8 mouse cellular contexts compared by ENCODE assay signal in genomic region chr7:125471991-125472741, GRCm38 (mm10). TPM values are rescaled to one million over a fixed set of nuclear protein-coding genes. Genes with fewer than 3 reads are reported as not detected.
DNase-seq lines count a peak whose midpoint lies in the region; ATAC-seq and TF ChIP-seq lines count a peak whose summit lies in the region.

No protein-coding gene starts in this region.

- peak overlapping the region; percentile 50 for H3K4me2 ChIP-seq in heart, embryonic 13.5 days
- no peak overlapping the region for H3K4me2 ChIP-seq in kidney, postnatal 0 days (ENCODE audit: low read length)
- peak overlapping the region; percentile 66 for H3K4me2 ChIP-seq in liver, embryonic 12.5 days
- peak overlapping the region; percentile 17; the same call in 1 of the 2 replicates for H3K4me2 ChIP-seq in stomach, embryonic 14.5 days (replicated peaks; ENCODE audit: low read depth, low read length)

- H3K27ac ChIP-seq in heart, embryonic 13.5 days (replicated peaks), result peak overlapping the region; percentile 79
- peak overlapping the region; percentile 88 for H3K27ac ChIP-seq in kidney, postnatal 0 days
- peak overlapping the region; percentile 98 for H3K27ac ChIP-seq in liver, embryonic 12.5 days
- peak overlapping the region; percentile 77 for H3K27ac ChIP-seq in stomach, embryonic 14.5 days (ENCODE audit: low read length)

- no peaks in the 10 kb centered on the region for H3K27me3 ChIP-seq in erythroblast, embryonic 14.5 days (ENCODE audit: control insufficient read depth)
- no peaks in the 10 kb centered on the region for H3K27me3 ChIP-seq in heart, embryonic 13.5 days (replicated peaks)
- no peaks in the 10 kb centered on the region for H3K27me3 ChIP-seq in kidney, postnatal 0 days (ENCODE audit: insufficient read depth, low read length)
- H3K27me3 ChIP-seq in liver, embryonic 12.5 days (replicated peaks), result no peaks in the 10 kb centered on the region
- H3K27me3 ChIP-seq in stomach, embryonic 14.5 days (ENCODE audit: control insufficient read depth, insufficient read depth, low read length), result no peaks in the 10 kb centered on the region

- peak; percentile 33 for ATAC-seq in heart, embryonic 13.5 days (ENCODE audit: extremely low read depth, insufficient number of reproducible peaks, low FRiP score, low TSS enrichment)
- peak; percentile 36 for ATAC-seq in kidney, postnatal 0 days (replicated peaks; ENCODE audit: low FRiP score, low read depth)
- peak; percentile 93 for ATAC-seq in liver, embryonic 12.5 days
- ATAC-seq in stomach, embryonic 14.5 days (ENCODE audit: insufficient number of reproducible peaks, insufficient read depth, low FRiP score, low read depth), result peak; percentile 73; the same call in 1 of the 2 replicates

- H3K4me1 ChIP-seq in erythroblast, embryonic 14.5 days (ENCODE audit: control insufficient read depth), result peaks cover 76% of the 10 kb centered on the region
- peaks cover 57% of the 10 kb centered on the region for H3K4me1 ChIP-seq in heart, embryonic 13.5 days
- H3K4me1 ChIP-seq in kidney, postnatal 0 days (replicated peaks; ENCODE audit: insufficient read depth, low read length), result peaks cover 26% of the 10 kb centered on the region
- H3K4me1 ChIP-seq in liver, embryonic 12.5 days, result peaks cover 74% of the 10 kb centered on the region
- peaks cover 15% of the 10 kb centered on the region for H3K4me1 ChIP-seq in stomach, embryonic 14.5 days (ENCODE audit: control insufficient read depth, insufficient read depth, low read length)

- TF ChIP-seq CTCF in brain, embryonic 14.5 days (IDR thresholded peaks at IDR 0.05; ENCODE audit: borderline replicate concordance, extremely low read depth, insufficient read depth, insufficient read length), result peak; percentile 89
- peak; percentile 92 for TF ChIP-seq CTCF in kidney, postnatal 0 days (IDR thresholded peaks at IDR 0.05; ENCODE audit: low read depth)

- TF ChIP-seq POLR2A in brain, embryonic 14.5 days (IDR thresholded peaks at IDR 0.05; ENCODE audit: borderline replicate concordance, extremely low read depth, insufficient read depth, insufficient read length, poor library complexity, severe bottlenecking), result no peak

- no peaks in the 10 kb centered on the region for H3K9me3 ChIP-seq in erythroblast, embryonic 14.5 days (ENCODE audit: control insufficient read depth, low read length)
- H3K9me3 ChIP-seq in heart, embryonic 13.5 days, result no peaks in the 10 kb centered on the region
- H3K9me3 ChIP-seq in kidney, postnatal 0 days (replicated peaks; ENCODE audit: low read length), result no peaks in the 10 kb centered on the region
- no peaks in the 10 kb centered on the region for H3K9me3 ChIP-seq in liver, embryonic 12.5 days (replicated peaks)
- H3K9me3 ChIP-seq in stomach, embryonic 14.5 days (ENCODE audit: control insufficient read depth, low read depth, low read length), result no peaks in the 10 kb centered on the region

- peaks cover 92% of the 10 kb centered on the region for H3K36me3 ChIP-seq in erythroblast, embryonic 14.5 days (ENCODE audit: control insufficient read depth)
- H3K36me3 ChIP-seq in heart, embryonic 13.5 days, result peaks cover 41% of the 10 kb centered on the region
- peaks cover 26% of the 10 kb centered on the region for H3K36me3 ChIP-seq in kidney, postnatal 0 days (ENCODE audit: insufficient read depth, low read length)
- peaks cover 60% of the 10 kb centered on the region for H3K36me3 ChIP-seq in liver, embryonic 12.5 days
- H3K36me3 ChIP-seq in stomach, embryonic 14.5 days (ENCODE audit: control insufficient read depth, insufficient read depth, low read length), result peaks cover 32% of the 10 kb centered on the region

- H3K4me3 ChIP-seq in erythroblast, embryonic 14.5 days (replicated peaks), result peak overlapping the region; percentile 44
- H3K4me3 ChIP-seq in heart, embryonic 13.5 days, result peak overlapping the region; percentile 16; the same call in 1 of the 2 replicates
- no peak overlapping the region for H3K4me3 ChIP-seq in kidney, postnatal 0 days (replicated peaks; ENCODE audit: low read depth, low read length)
- peak overlapping the region; percentile 24 for H3K4me3 ChIP-seq in liver, embryonic 12.5 days
- H3K4me3 ChIP-seq in stomach, embryonic 14.5 days (ENCODE audit: low read depth, low read length), result no peak overlapping the region

- H3K9ac ChIP-seq in heart, embryonic 13.5 days, result peak overlapping the region; percentile 69
- no peak overlapping the region for H3K9ac ChIP-seq in kidney, postnatal 0 days (ENCODE audit: low read depth, low read length)
- peak overlapping the region; percentile 74 for H3K9ac ChIP-seq in liver, embryonic 12.5 days
- no peak overlapping the region for H3K9ac ChIP-seq in stomach, embryonic 14.5 days (replicated peaks; ENCODE audit: low read depth, low read length)

- 16% methylated on average over 13 of the region's 13 CpGs for WGBS in heart, embryonic 13.5 days
- WGBS in kidney, postnatal 0 days, result 23% methylated on average over 13 of the region's 13 CpGs
- WGBS in liver, embryonic 12.5 days (ENCODE audit: insufficient replicate concordance), result 9% methylated on average over 13 of the region's 13 CpGs
- WGBS in stomach, embryonic 14.5 days, result 32% methylated on average over 13 of the region's 13 CpGs

- peak; percentile 91 for DNase-seq in CD4-positive helper T cell, adult 2 months (ENCODE audit: low read depth, low spot score)
- DNase-seq in brain, embryonic 14.5 days (ENCODE audit: low read depth), result peak; percentile 85
- peak; percentile 95 for DNase-seq in kidney, postnatal 0 days (ENCODE audit: low spot score)
- DNase-seq in natural killer cell, adult 2 months (ENCODE audit: low spot score in 2 of 2), result peak; percentile 69 to 79

RNA-seq across cellular contexts. Expression of gene Nsmce1, which starts 19.2 kb away (rescaled TPM):
- polyA plus RNA-seq in brain, embryonic 14.5 days (2012; rRNA removed), result 61.6 and 79.0 TPM in 2 replicates
- 2.3 and 2.9 TPM in 2 replicates for polyA plus RNA-seq in erythroblast, embryonic 14.5 days (2012)
- 97.9 and 110 TPM in 2 replicates for polyA plus RNA-seq in heart, embryonic 13.5 days (2015; fragmentation: Nextera tagmentation; extraction: Ambion mirVana)
- polyA plus RNA-seq in kidney, postnatal 0 days (2015; fragmentation: Nextera tagmentation; extraction: Ambion mirVana), result 119 and 127 TPM in 2 replicates
- polyA plus RNA-seq in liver, embryonic 12.5 days (2016; fragmentation: Nextera tagmentation; extraction: Ambion mirVana), result 97.0 and 97.7 TPM in 2 replicates
- polyA plus RNA-seq in stomach, embryonic 14.5 days (2014; fragmentation: Nextera tagmentation; extraction: Ambion mirVana), result 133 and 140 TPM in 2 replicates

RNA-seq across cellular contexts. Expression of gene Kdm8, which starts 27.7 kb away (rescaled TPM):
- 6.3 and 8.1 TPM in 2 replicates for polyA plus RNA-seq in brain, embryonic 14.5 days (2012; rRNA removed)
- polyA plus RNA-seq in erythroblast, embryonic 14.5 days (2012), result 0.23 and 0.27 TPM in 2 replicates
- 6.7 and 7.7 TPM in 2 replicates for polyA plus RNA-seq in heart, embryonic 13.5 days (2015; fragmentation: Nextera tagmentation; extraction: Ambion mirVana)
- polyA plus RNA-seq in kidney, postnatal 0 days (2015; fragmentation: Nextera tagmentation; extraction: Ambion mirVana), result 7.7 and 8.1 TPM in 2 replicates
- polyA plus RNA-seq in liver, embryonic 12.5 days (2016; fragmentation: Nextera tagmentation; extraction: Ambion mirVana), result 11.1 and 11.7 TPM in 2 replicates
- 9.9 and 10.2 TPM in 2 replicates for polyA plus RNA-seq in stomach, embryonic 14.5 days (2014; fragmentation: Nextera tagmentation; extraction: Ambion mirVana)

Comparison
In these comparisons a context has a peak if more than half of its experiments do, and no peak if none do; other contexts are left out.
1. H3K4me3 ChIP-seq: peak in erythroblast, embryonic 14.5 days (single experiment), heart, embryonic 13.5 days (single experiment) and liver, embryonic 12.5 days (single experiment); none in kidney, postnatal 0 days (single experiment) and stomach, embryonic 14.5 days (single experiment).
2. ATAC-seq: peak in every context shown above with its lines; median percentile 93 in liver, embryonic 12.5 days; 73 in stomach, embryonic 14.5 days; 36 in kidney, postnatal 0 days; 33 in heart, embryonic 13.5 days.
3. H3K9ac ChIP-seq: peak in heart, embryonic 13.5 days (single experiment) and liver, embryonic 12.5 days (single experiment); none in kidney, postnatal 0 days (single experiment) and stomach, embryonic 14.5 days (single experiment).
4. RNA of gene Nsmce1, which starts 19.2 kb away (polyA plus RNA-seq): 133 to 140 TPM in stomach, embryonic 14.5 days, 119 to 127 TPM in kidney, postnatal 0 days, 97.9 to 110 TPM in heart, embryonic 13.5 days, 97.0 to 97.7 TPM in liver, embryonic 12.5 days and 61.6 to 79.0 TPM in brain, embryonic 14.5 days; 2.3 to 2.9 TPM in erythroblast, embryonic 14.5 days; every median in the first group is over 10 times any median in the second.
5. Peak in every context shown above with its lines, with median percentiles within 50 percentile points of each other: DNase-seq and H3K27ac ChIP-seq.